Mouse (Mus musculus) right cerebral cortex, postnatal 10 days (tissue): Measurements from ENCODE around the gene C5ar1.

Source experiments
- DNase-seq, 2 experiments: peaks; one replicate each; pipeline ENCODE4 v3.0.0; 2021; ENCODE audit warnings: low spot score in 2 of 2

C5ar1 gene

GRCm38 (mm10) chr7:16221582-16222272 is 37.6 kb downstream of the C5ar1 start, which contains the start of gene Dhx34:
Gene Dhx34 (minus strand): TSS chr7:16222037.
- DNase-seq: peak; percentile 96 to 97

- DNase-seq: peak in 1 of 2 experiments; percentile 18
These were observed 45.4 kb downstream of the C5ar1 start for GRCm38 (mm10) chr7:16213986-16214385.

GRCm38 (mm10) chr7:16213196-16213595 is 46.1 kb downstream of the C5ar1 start:
- DNase-seq: peak in 1 of 2 experiments; percentile 15

- DNase-seq: peak in 1 of 2 experiments; percentile 22
These were observed 48.4 kb downstream of the C5ar1 start for GRCm38 (mm10) chr7:16210862-16211365.

- DNase-seq: peak in 1 of 2 experiments; percentile 16
These were observed 50.3 kb downstream of the C5ar1 start for GRCm38 (mm10) chr7:16208781-16209665.

GRCm38 (mm10) chr7:16207496-16207895 is 51.8 kb downstream of the C5ar1 start:
- peak in 1 of 2 experiments; percentile 37 for DNase-seq

- DNase-seq: no peak
These were observed 52.3 kb downstream of the C5ar1 start for GRCm38 (mm10) chr7:16207076-16207475.

GRCm38 (mm10) chr7:16204791-16205190 is 54.5 kb downstream of the C5ar1 start:
- no peak for DNase-seq

GRCm38 (mm10) chr7:16203505-16203903 is 55.8 kb downstream of the C5ar1 start:
- DNase-seq: no peak

GRCm38 (mm10) chr7:16202756-16203504 is 56.4 kb downstream of the C5ar1 start:
- no peak for DNase-seq

- DNase-seq: no peak
These were observed 58.2 kb downstream of the C5ar1 start for GRCm38 (mm10) chr7:16201136-16201535.

- no peak for DNase-seq
These were observed 60.8 kb downstream of the C5ar1 start for GRCm38 (mm10) chr7:16198540-16198939.

GRCm38 (mm10) chr7:16197166-16197565 is 62.2 kb downstream of the C5ar1 start:
- DNase-seq: no peak
